Mouse (Mus musculus) CH12F3 (cell line): Measurements from ENCODE around the gene Vmn1r68.

Experiments used
- in situ Hi-C: fragments of 300-500 bp; cut with MboI; formaldehyde crosslinking; loops from 2 replicates; pipeline ENCODE4 v1.14.3; 2020; ENCODE audit warnings: low sequenced_read_pairs

The Vmn1r68 gene

GRCm38 (mm10) chr7:10558385-10558784, at the start of gene Vmn1r68:
TSS of gene Vmn1r68 (minus strand) at chr7:10558485.
- in situ Hi-C loops = no loop called here

GRCm38 (mm10) chr7:10495578-10495977, 62.7 kb downstream of the Vmn1r68 start:
- in situ Hi-C loops = no loop called here

GRCm38 (mm10) chr7:10494786-10495521, 63.3 kb downstream of the Vmn1r68 start, which contains the start of gene Zik1:
TSS of gene Zik1 (minus strand) at chr7:10495394.
- in situ Hi-C loops = no loop called here

GRCm38 (mm10) chr7:10480588-10481233, 77.6 kb downstream of the Vmn1r68 start:
- in situ Hi-C loops = no loop called here

GRCm38 (mm10) chr7:10479813-10480212, 78.5 kb downstream of the Vmn1r68 start:
- in situ Hi-C loops = no loop called here

GRCm38 (mm10) chr7:10458166-10458565, 100.1 kb downstream of the Vmn1r68 start:
- in situ Hi-C loops = no loop called here
